Mouse (Mus musculus): ENCODE measurements around the gene Smarcad1.
"Not testable (repeated sequence)": the region's sequence is repeated elsewhere in the genome, so short reads cannot be mapped to it uniquely, and the experiment has no call there.

Gene Smarcad1

GRCm38 (mm10) chr6:65042491-65043171 lies at the start of gene Smarcad1:
Gene Smarcad1 (plus strand): TSS chr6:65042583.
- DNase-seq (ENCODE audit: low read depth, low spot score), result peak; percentile 82

GRCm38 (mm10) chr6:64996824-64997421 lies 45.5 kb upstream of the Smarcad1 start:
- no peak for DNase-seq (ENCODE audit: low read depth, low spot score)

GRCm38 (mm10) chr6:64997805-64998204 lies 44.6 kb upstream of the Smarcad1 start:
- DNase-seq (ENCODE audit: low read depth, low spot score), result no peak

GRCm38 (mm10) chr6:65000757-65001156 lies 41.6 kb upstream of the Smarcad1 start:
- not testable (repeated sequence) for DNase-seq (ENCODE audit: low read depth, low spot score)

- no peak for DNase-seq (ENCODE audit: low read depth, low spot score)
Measured at GRCm38 (mm10) chr6:65002196-65002595, 40.2 kb upstream of the Smarcad1 start.

- no peak for DNase-seq (ENCODE audit: low read depth, low spot score)
Measured at GRCm38 (mm10) chr6:65008836-65009235, 33.5 kb upstream of the Smarcad1 start.

- DNase-seq (ENCODE audit: low read depth, low spot score), result no peak
Measured at GRCm38 (mm10) chr6:65011444-65011990, 30.9 kb upstream of the Smarcad1 start.

- no peak for DNase-seq (ENCODE audit: low read depth, low spot score)
Measured at GRCm38 (mm10) chr6:65012142-65012541, 30.2 kb upstream of the Smarcad1 start.

- no peak for DNase-seq (ENCODE audit: low read depth, low spot score)
Measured at GRCm38 (mm10) chr6:65017566-65017965, 24.8 kb upstream of the Smarcad1 start.

GRCm38 (mm10) chr6:65018966-65019365 lies 23.4 kb upstream of the Smarcad1 start:
- not testable (repeated sequence) for DNase-seq (ENCODE audit: low read depth, low spot score)

- DNase-seq (ENCODE audit: low read depth, low spot score), result no peak
Measured at GRCm38 (mm10) chr6:65021883-65022282, 20.5 kb upstream of the Smarcad1 start.

- DNase-seq (ENCODE audit: low read depth, low spot score), result no peak
Measured at GRCm38 (mm10) chr6:65023053-65023452, 19.3 kb upstream of the Smarcad1 start.

- DNase-seq (ENCODE audit: low read depth, low spot score), result no peak
Measured at GRCm38 (mm10) chr6:65024668-65025067, 17.7 kb upstream of the Smarcad1 start.

GRCm38 (mm10) chr6:65025130-65025529 lies 17.3 kb upstream of the Smarcad1 start:
- DNase-seq (ENCODE audit: low read depth, low spot score), result no peak

- DNase-seq (ENCODE audit: low read depth, low spot score), result no peak
Measured at GRCm38 (mm10) chr6:65034661-65035060, 7.7 kb upstream of the Smarcad1 start.

GRCm38 (mm10) chr6:65035469-65035868 lies 6.9 kb upstream of the Smarcad1 start:
- no peak for DNase-seq (ENCODE audit: low read depth, low spot score)

GRCm38 (mm10) chr6:65041932-65042331 lies 451 bp upstream of the Smarcad1 start:
- DNase-seq (ENCODE audit: low read depth, low spot score), result no peak

- no peak for DNase-seq (ENCODE audit: low read depth, low spot score)
Measured at GRCm38 (mm10) chr6:65043241-65043640, 858 bp downstream of the Smarcad1 start.

GRCm38 (mm10) chr6:65049100-65049499 lies 6.7 kb downstream of the Smarcad1 start:
- DNase-seq (ENCODE audit: low read depth, low spot score), result no peak

GRCm38 (mm10) chr6:65056620-65057019 lies 14.2 kb downstream of the Smarcad1 start:
- no peak for DNase-seq (ENCODE audit: low read depth, low spot score)

GRCm38 (mm10) chr6:65057137-65057536 lies 14.8 kb downstream of the Smarcad1 start:
- not testable (repeated sequence) for DNase-seq (ENCODE audit: low read depth, low spot score)

- no peak for DNase-seq (ENCODE audit: low read depth, low spot score)
Measured at GRCm38 (mm10) chr6:65061049-65061448, 18.7 kb downstream of the Smarcad1 start.

- no peak for DNase-seq (ENCODE audit: low read depth, low spot score)
Measured at GRCm38 (mm10) chr6:65075201-65075600, 32.8 kb downstream of the Smarcad1 start.
